Mouse (Mus musculus) neural tube, embryonic 15.5 days (tissue): Measurements from ENCODE around the gene Cnksr3. TPM values are rescaled to one million over a fixed set of nuclear protein-coding genes. Genes with fewer than 3 reads are reported as not detected.

Experiments used
- ATAC-seq: fragments of 200-750 bp; cut with Nextera tagmentation; 2 replicates; pipeline ENCODE4 v1.8.0; 2017; ENCODE audit warnings: mild to moderate bottlenecking, moderate TSS enrichment, moderate library complexity; ENCODE audit not compliant: low FRiP score
- H3K27ac ChIP-seq: fragments of 300-500 bp; sonication (generic); replicated peaks from 2 replicates; pipeline ENCODE4 v1.5.1; 2015; ENCODE audit warnings: mild to moderate bottlenecking, inconsistent platforms
- H3K27me3 ChIP-seq: fragments of 300-500 bp; sonication (generic); replicated peaks from 2 replicates; pipeline ENCODE4 v1.6.1; 2015; ENCODE audit warnings: inconsistent platforms
- H3K36me3 ChIP-seq: fragments of 300-500 bp; sonication (generic); 2 replicates; pipeline ENCODE4 v1.6.1; 2015; ENCODE audit warnings: inconsistent platforms
- H3K4me1 ChIP-seq: fragments of 300-500 bp; sonication (generic); 2 replicates; pipeline ENCODE4 v1.6.1; 2015; ENCODE audit warnings: inconsistent platforms
- H3K4me2 ChIP-seq: fragments of 300-500 bp; sonication (generic); 2 replicates; pipeline ENCODE4 v1.6.1; 2015; ENCODE audit warnings: inconsistent platforms, mild to moderate bottlenecking, moderate library complexity
- H3K4me3 ChIP-seq: fragments of 300-500 bp; sonication (generic); replicated peaks from 2 replicates; pipeline ENCODE4 v1.5.1; 2015; ENCODE audit warnings: mild to moderate bottlenecking, inconsistent platforms
- H3K9ac ChIP-seq: fragments of 300-500 bp; sonication (generic); replicated peaks from 2 replicates; pipeline ENCODE4 v1.6.1; 2015; ENCODE audit warnings: mild to moderate bottlenecking, inconsistent platforms
- H3K9me3 ChIP-seq: fragments of 300-500 bp; sonication (generic); replicated peaks from 2 replicates; pipeline ENCODE4 v1.6.1; 2016; ENCODE audit warnings: inconsistent platforms
- WGBS: fragments of 180-500 bp; shearing (Covaris S2); methylation state at CpG from one replicate; pipeline ENCODE4 v1.1.7; 2015; ENCODE audit warnings: mixed read lengths; 5-methylcytosine and 5-hydroxymethylcytosine counted together
- polyA plus RNA-seq: library from polyadenylated mRNA; unstranded; fragments of >200 nt; fragmentation: Nextera tagmentation; extraction: Ambion mirVana; gene quantifications from 2 replicates; pipeline ENCODE4 v1.2.1, GENCODE M21; 2015

Cnksr3 gene
- polyA plus RNA-seq, 1 experiment from 2014 or later = 2.1 TPM

- no peaks in the 10 kb centered on the region for H3K4me1 ChIP-seq
- ATAC-seq = no peak
- H3K27me3 ChIP-seq = no peaks in the 10 kb centered on the region
- no peak overlapping the region for H3K4me2 ChIP-seq
- no peaks in the 10 kb centered on the region for H3K36me3 ChIP-seq
- H3K27ac ChIP-seq = no peak overlapping the region
- 94% methylated on average over 9 of the region's 9 CpGs for WGBS
- H3K9me3 ChIP-seq = no peaks in the 10 kb centered on the region
- H3K9ac ChIP-seq = no peak overlapping the region
- H3K4me3 ChIP-seq = no peak overlapping the region
Observed at GRCm38 (mm10) chr10:7191721-7192413, 20.2 kb downstream of the Cnksr3 start.

- Histone ChIP-seq H3K27me3 (no peaks in the 10 kb centered on the region), H3K4me1 (no peaks in the 10 kb centered on the region), H3K9ac (no peak overlapping the region), H3K9me3 (no peaks in the 10 kb centered on the region), H3K4me2 (no peak overlapping the region), H3K36me3 (no peaks in the 10 kb centered on the region), H3K27ac (no peak overlapping the region), H3K4me3 (no peak overlapping the region)
- WGBS = 81% methylated on average over 6 of the region's 6 CpGs
- ATAC-seq = no peak
Observed at GRCm38 (mm10) chr10:7189194-7189593, 22.8 kb downstream of the Cnksr3 start.

GRCm38 (mm10) chr10:7187881-7188280 lies 24.2 kb downstream of the Cnksr3 start:
- Histone ChIP-seq H3K36me3 (no peaks in the 10 kb centered on the region), H3K27ac (no peak overlapping the region), H3K4me3 (no peak overlapping the region), H3K9me3 (no peaks in the 10 kb centered on the region), H3K27me3 (no peaks in the 10 kb centered on the region), H3K4me2 (no peak overlapping the region), H3K4me1 (peaks cover 4% of the 10 kb centered on the region), H3K9ac (no peak overlapping the region)
- ATAC-seq = no peak
- WGBS = 77% methylated on average over 7 of the region's 7 CpGs

GRCm38 (mm10) chr10:7186992-7187391 lies 25.0 kb downstream of the Cnksr3 start:
- Histone ChIP-seq H3K9ac (no peak overlapping the region), H3K9me3 (no peaks in the 10 kb centered on the region), H3K27me3 (no peaks in the 10 kb centered on the region), H3K4me2 (no peak overlapping the region), H3K27ac (no peak overlapping the region), H3K4me1 (peaks cover 13% of the 10 kb centered on the region), H3K4me3 (no peak overlapping the region), H3K36me3 (no peaks in the 10 kb centered on the region)
- 90% methylated on average over 5 of the region's 5 CpGs for WGBS
- no peak for ATAC-seq

- H3K36me3 ChIP-seq = no peaks in the 10 kb centered on the region
- ATAC-seq = no peak
- H3K4me3 ChIP-seq = no peak overlapping the region
- H3K9me3 ChIP-seq = no peaks in the 10 kb centered on the region
- H3K4me1 ChIP-seq = peaks cover 15% of the 10 kb centered on the region
- H3K27me3 ChIP-seq = no peaks in the 10 kb centered on the region
- H3K4me2 ChIP-seq = no peak overlapping the region
- H3K27ac ChIP-seq = no peak overlapping the region
- H3K9ac ChIP-seq = no peak overlapping the region
- 95% methylated on average over 5 of the region's 5 CpGs for WGBS
Observed at GRCm38 (mm10) chr10:7186018-7186417, 26.0 kb downstream of the Cnksr3 start.

- no peaks in the 10 kb centered on the region for H3K36me3 ChIP-seq
- H3K9ac ChIP-seq = no peak overlapping the region
- H3K27ac ChIP-seq = peak overlapping the region; percentile 60
- no peak overlapping the region for H3K4me3 ChIP-seq
- peaks cover 15% of the 10 kb centered on the region for H3K4me1 ChIP-seq
- WGBS = 39% methylated on average over 6 of the region's 6 CpGs
- 0 out of 2 replicates have a peak, but pooled peaks have one; percentile 20 for ATAC-seq
- no peaks in the 10 kb centered on the region for H3K27me3 ChIP-seq
- no peaks in the 10 kb centered on the region for H3K9me3 ChIP-seq
- H3K4me2 ChIP-seq = peak overlapping the region; percentile 17; the same call in 1 of the 2 replicates
Observed at GRCm38 (mm10) chr10:7183171-7183631, 28.8 kb downstream of the Cnksr3 start.

GRCm38 (mm10) chr10:7182555-7183170 lies 29.4 kb downstream of the Cnksr3 start:
- H3K27me3 ChIP-seq = no peaks in the 10 kb centered on the region
- H3K4me2 ChIP-seq = peak overlapping the region; percentile 17
- ATAC-seq = peak; percentile 38; the same call in 1 of the 2 replicates
- H3K4me3 ChIP-seq = no peak overlapping the region
- WGBS = 62% methylated on average over 12 of the region's 12 CpGs
- H3K9ac ChIP-seq = no peak overlapping the region
- H3K9me3 ChIP-seq = no peaks in the 10 kb centered on the region
- H3K4me1 ChIP-seq = peaks cover 15% of the 10 kb centered on the region
- H3K27ac ChIP-seq = peak overlapping the region; percentile 60
- no peaks in the 10 kb centered on the region for H3K36me3 ChIP-seq

GRCm38 (mm10) chr10:7180296-7180695 lies 31.7 kb downstream of the Cnksr3 start:
- H3K4me2 ChIP-seq = no peak overlapping the region
- ATAC-seq = no peak
- no peaks in the 10 kb centered on the region for H3K27me3 ChIP-seq
- no peak overlapping the region for H3K27ac ChIP-seq
- H3K4me3 ChIP-seq = no peak overlapping the region
- no peaks in the 10 kb centered on the region for H3K36me3 ChIP-seq
- H3K9ac ChIP-seq = no peak overlapping the region
- 89% methylated on average over 5 of the region's 5 CpGs for WGBS
- no peaks in the 10 kb centered on the region for H3K9me3 ChIP-seq
- H3K4me1 ChIP-seq = peaks cover 15% of the 10 kb centered on the region

GRCm38 (mm10) chr10:7178571-7178970 lies 33.5 kb downstream of the Cnksr3 start:
- 73% methylated on average over 10 of the region's 10 CpGs for WGBS
- Histone ChIP-seq H3K4me1 (peaks cover 15% of the 10 kb centered on the region), H3K9ac (no peak overlapping the region), H3K9me3 (no peaks in the 10 kb centered on the region), H3K27ac (no peak overlapping the region), H3K36me3 (no peaks in the 10 kb centered on the region), H3K4me3 (no peak overlapping the region), H3K27me3 (no peaks in the 10 kb centered on the region), H3K4me2 (no peak overlapping the region)
- ATAC-seq = no peak

GRCm38 (mm10) chr10:7176205-7176910 lies 35.7 kb downstream of the Cnksr3 start:
- 95% methylated on average over 8 of the region's 8 CpGs for WGBS
- Histone ChIP-seq H3K4me3 (no peak overlapping the region), H3K27ac (no peak overlapping the region), H3K36me3 (no peaks in the 10 kb centered on the region), H3K4me1 (no peaks in the 10 kb centered on the region), H3K27me3 (no peaks in the 10 kb centered on the region), H3K9me3 (no peaks in the 10 kb centered on the region), H3K4me2 (no peak overlapping the region), H3K9ac (no peak overlapping the region)
- no peak for ATAC-seq

GRCm38 (mm10) chr10:7174480-7174879 lies 37.6 kb downstream of the Cnksr3 start:
- no peak overlapping the region for H3K4me3 ChIP-seq
- no peaks in the 10 kb centered on the region for H3K4me1 ChIP-seq
- no peak overlapping the region for H3K27ac ChIP-seq
- no peaks in the 10 kb centered on the region for H3K27me3 ChIP-seq
- no peak for ATAC-seq
- WGBS = 71% methylated on average over 2 of the region's 2 CpGs
- H3K4me2 ChIP-seq = no peak overlapping the region
- H3K36me3 ChIP-seq = no peaks in the 10 kb centered on the region
- no peaks in the 10 kb centered on the region for H3K9me3 ChIP-seq
- H3K9ac ChIP-seq = no peak overlapping the region

GRCm38 (mm10) chr10:7173098-7173497 lies 38.9 kb downstream of the Cnksr3 start:
- 91% methylated on average over 1 of the region's 1 CpGs for whole genome bisulfite sequencing

More at GRCm38 (mm10) chr10:7173098-7173497, 38.9 kb downstream of the Cnksr3 start:
- Histone ChIP-seq H3K4me1 (no peaks in the 10 kb centered on the region), H3K9ac (no peak overlapping the region), H3K4me2 (no peak overlapping the region), H3K27me3 (no peaks in the 10 kb centered on the region), H3K9me3 (no peaks in the 10 kb centered on the region), H3K4me3 (no peak overlapping the region), H3K36me3 (no peaks in the 10 kb centered on the region), H3K27ac (no peak overlapping the region)
- ATAC-seq = no peak
